Mouse (Mus musculus) stomach, embryonic 14.5 days (tissue): ENCODE measurements around the gene Sgms1. TPM values are rescaled to one million over a fixed set of nuclear protein-coding genes. Genes with fewer than 3 reads are reported as not detected.

Experiments
- ATAC-seq: fragments of 200-750 bp; cut with Nextera tagmentation; 2 replicates; pipeline ENCODE4 v1.8.0; 2017; ENCODE audit warnings: low read depth, moderate TSS enrichment; ENCODE audit not compliant: insufficient number of reproducible peaks, insufficient read depth, low FRiP score
- H3K27ac ChIP-seq: fragments of 300-500 bp; sonication (generic); 2 replicates; pipeline ENCODE4 v1.5.1; 2014; ENCODE audit warnings: mild to moderate bottlenecking, low read length, moderate library complexity, mixed read lengths
- H3K27me3 ChIP-seq: fragments of 300-500 bp; sonication (generic); 2 replicates; pipeline ENCODE4 v1.6.1; 2014; ENCODE audit warnings: low read length, control low read depth, mixed read lengths; ENCODE audit not compliant: control insufficient read depth, insufficient read depth
- H3K36me3 ChIP-seq: fragments of 300-500 bp; sonication (generic); 2 replicates; pipeline ENCODE4 v1.6.1; 2014; ENCODE audit warnings: mild to moderate bottlenecking, control low read depth, low read length, moderate library complexity, mixed read lengths; ENCODE audit not compliant: control insufficient read depth, insufficient read depth
- H3K4me1 ChIP-seq: fragments of 300-500 bp; sonication (generic); 2 replicates; pipeline ENCODE4 v1.6.1; 2014; ENCODE audit warnings: low read length, control low read depth, mixed read lengths; ENCODE audit not compliant: control insufficient read depth, insufficient read depth
- H3K4me2 ChIP-seq: fragments of 300-500 bp; sonication (generic); replicated peaks from 2 replicates; pipeline ENCODE4 v1.6.1; 2014; ENCODE audit warnings: low read depth, low read length, control low read depth
- H3K4me3 ChIP-seq: fragments of 300-500 bp; sonication (generic); 2 replicates; pipeline ENCODE4 v1.5.1; 2014; ENCODE audit warnings: low read depth, low read length, control low read depth
- H3K9ac ChIP-seq: fragments of 300-500 bp; sonication (generic); replicated peaks from 2 replicates; pipeline ENCODE4 v1.6.1; 2014; ENCODE audit warnings: low read depth, mild to moderate bottlenecking, control low read depth, low read length, moderate library complexity, mixed read lengths
- H3K9me3 ChIP-seq: fragments of 300-500 bp; sonication (generic); 2 replicates; pipeline ENCODE4 v1.6.1; 2016; ENCODE audit warnings: low read depth, low read length, control low read depth; ENCODE audit not compliant: control insufficient read depth
- WGBS: fragments of 180-500 bp; shearing (Covaris S2); extraction: QIAGEN DNeasy Blood & Tissue Kit; methylation state at CpG from one replicate; pipeline ENCODE4 v1.1.7; 2014; 5-methylcytosine and 5-hydroxymethylcytosine counted together
- polyA plus RNA-seq: library from polyadenylated mRNA; unstranded; fragments of >200 nt; fragmentation: Nextera tagmentation; extraction: Ambion mirVana; gene quantifications from 2 replicates; pipeline ENCODE4 v1.2.1, GENCODE M21; 2014

The Sgms1 gene
- polyA plus RNA-seq, 1 experiment from 2014 or later: 50.9 TPM

GRCm38 (mm10) chr19:32378581-32378980, 10.9 kb downstream of the Sgms1 start:
- Histone ChIP-seq H3K36me3 (no peaks in the 10 kb centered on the region), H3K4me2 (no peak overlapping the region), H3K4me1 (0 out of 2 replicates have a peak, but pooled peaks cover 6% of the 10 kb centered on the region), H3K9me3 (no peaks in the 10 kb centered on the region), H3K27ac (no peak overlapping the region), H3K27me3 (no peaks in the 10 kb centered on the region), H3K4me3 (no peak overlapping the region), H3K9ac (no peak overlapping the region)
- ATAC-seq: no peak
- 62% methylated on average over 3 of the region's 3 CpGs for WGBS

- Histone ChIP-seq H3K9ac (no peak overlapping the region), H3K27me3 (no peaks in the 10 kb centered on the region), H3K36me3 (no peaks in the 10 kb centered on the region), H3K9me3 (no peaks in the 10 kb centered on the region), H3K27ac (no peak overlapping the region), H3K4me1 (0 out of 2 replicates have a peak, but pooled peaks cover 6% of the 10 kb centered on the region), H3K4me2 (no peak overlapping the region), H3K4me3 (no peak overlapping the region)
- ATAC-seq: no peak
- 71% methylated on average over 7 of the region's 7 CpGs for WGBS
These were observed 11.7 kb downstream of the Sgms1 start for GRCm38 (mm10) chr19:32377701-32378325.

GRCm38 (mm10) chr19:32376886-32377535, 12.5 kb downstream of the Sgms1 start:
- Histone ChIP-seq H3K27ac (no peak overlapping the region), H3K4me3 (no peak overlapping the region), H3K27me3 (no peaks in the 10 kb centered on the region), H3K4me1 (0 out of 2 replicates have a peak, but pooled peaks cover 6% of the 10 kb centered on the region), H3K36me3 (no peaks in the 10 kb centered on the region), H3K9ac (no peak overlapping the region), H3K9me3 (no peaks in the 10 kb centered on the region), H3K4me2 (no peak overlapping the region)
- 60% methylated on average over 7 of the region's 7 CpGs for WGBS
- no peak for ATAC-seq

- H3K4me3 ChIP-seq: no peak overlapping the region
- H3K36me3 ChIP-seq: no peaks in the 10 kb centered on the region
- ATAC-seq: no peak
- WGBS: 94% methylated on average over 4 of the region's 4 CpGs
- H3K9ac ChIP-seq: no peak overlapping the region
- H3K27me3 ChIP-seq: no peaks in the 10 kb centered on the region
- no peaks in the 10 kb centered on the region for H3K9me3 ChIP-seq
- no peak overlapping the region for H3K4me2 ChIP-seq
- H3K4me1 ChIP-seq: 0 out of 2 replicates have a peak, but pooled peaks cover 6% of the 10 kb centered on the region
- H3K27ac ChIP-seq: no peak overlapping the region
These were observed 13.5 kb downstream of the Sgms1 start for GRCm38 (mm10) chr19:32376054-32376453.

- Histone ChIP-seq H3K9me3 (no peaks in the 10 kb centered on the region), H3K36me3 (no peaks in the 10 kb centered on the region), H3K9ac (no peak overlapping the region), H3K27ac (no peak overlapping the region), H3K27me3 (no peaks in the 10 kb centered on the region), H3K4me2 (no peak overlapping the region), H3K4me3 (no peak overlapping the region), H3K4me1 (0 out of 2 replicates have a peak, but pooled peaks cover 6% of the 10 kb centered on the region)
- WGBS: 89% methylated on average over 4 of the region's 4 CpGs
- ATAC-seq: no peak
These were observed 14.0 kb downstream of the Sgms1 start for GRCm38 (mm10) chr19:32375473-32375985.

- Histone ChIP-seq H3K4me3 (no peak overlapping the region), H3K9ac (no peak overlapping the region), H3K27me3 (no peaks in the 10 kb centered on the region), H3K4me1 (0 out of 2 replicates have a peak, but pooled peaks cover 6% of the 10 kb centered on the region), H3K27ac (no peak overlapping the region), H3K4me2 (no peak overlapping the region), H3K36me3 (no peaks in the 10 kb centered on the region), H3K9me3 (no peaks in the 10 kb centered on the region)
- WGBS: 89% methylated on average over 10 of the region's 10 CpGs
- ATAC-seq: no peak
These were observed 14.8 kb downstream of the Sgms1 start for GRCm38 (mm10) chr19:32374751-32375150.

- H3K36me3 ChIP-seq: no peaks in the 10 kb centered on the region
- no peak for ATAC-seq
- no peak overlapping the region for H3K4me3 ChIP-seq
- no peaks in the 10 kb centered on the region for H3K9me3 ChIP-seq
- no peak overlapping the region for H3K27ac ChIP-seq
- no peak overlapping the region for H3K4me2 ChIP-seq
- 0 out of 2 replicates have a peak, but pooled peaks cover 6% of the 10 kb centered on the region for H3K4me1 ChIP-seq
- H3K27me3 ChIP-seq: no peaks in the 10 kb centered on the region
- 75% methylated on average over 16 of the region's 16 CpGs for WGBS
- no peak overlapping the region for H3K9ac ChIP-seq
These were observed 15.5 kb downstream of the Sgms1 start for GRCm38 (mm10) chr19:32373865-32374655.

GRCm38 (mm10) chr19:32372373-32372772, 17.1 kb downstream of the Sgms1 start:
- WGBS: 68% methylated on average over 4 of the region's 4 CpGs
- H3K27ac ChIP-seq: no peak overlapping the region
- no peaks in the 10 kb centered on the region for H3K9me3 ChIP-seq
- no peaks in the 10 kb centered on the region for H3K27me3 ChIP-seq
- no peak for ATAC-seq
- no peaks in the 10 kb centered on the region for H3K36me3 ChIP-seq
- H3K4me2 ChIP-seq: no peak overlapping the region
- H3K4me3 ChIP-seq: no peak overlapping the region
- H3K4me1 ChIP-seq: no peaks in the 10 kb centered on the region
- no peak overlapping the region for H3K9ac ChIP-seq
